Comparison of ENCODE assay signal across 8 mouse cellular contexts in genomic region chr7:110286838-110287475, GRCm38 (mm10).
DNase-seq lines count a peak whose midpoint lies in the region; ATAC-seq and TF ChIP-seq lines count a peak whose summit lies in the region.

No protein-coding gene starts in this region.

- TF ChIP-seq POLR2A in bone marrow macrophage, adult 2 months (IDR thresholded peaks at IDR 0.05; ENCODE audit: borderline replicate concordance, low read depth, low read length) = no peak

- no peak overlapping the region for H3K27ac ChIP-seq in bone marrow macrophage, adult 2 months (ENCODE audit: insufficient read depth, low read depth, low read length)
- H3K27ac ChIP-seq in heart, embryonic 12.5 days (ENCODE audit: poor library complexity, severe bottlenecking) = peak overlapping the region; percentile 63
- H3K27ac ChIP-seq in kidney, embryonic 15.5 days = 0 out of 2 replicates have a peak overlapping the region, but pooled peaks have one; percentile 41
- H3K27ac ChIP-seq in limb, embryonic 15.5 days = no peak overlapping the region

- H3K4me3 ChIP-seq in bone marrow macrophage, adult 2 months (ENCODE audit: insufficient read depth, low read length) = no peak overlapping the region
- no peak overlapping the region for H3K4me3 ChIP-seq in heart, embryonic 12.5 days
- no peak overlapping the region for H3K4me3 ChIP-seq in kidney, embryonic 15.5 days (replicated peaks)
- no peak overlapping the region for H3K4me3 ChIP-seq in limb, embryonic 15.5 days

- peaks cover 34% of the 10 kb centered on the region for H3K4me1 ChIP-seq in bone marrow macrophage, adult 2 months (ENCODE audit: control insufficient read depth, insufficient read depth, low read length)
- H3K4me1 ChIP-seq in heart, embryonic 12.5 days (replicated peaks) = peaks cover 31% of the 10 kb centered on the region
- H3K4me1 ChIP-seq in kidney, embryonic 15.5 days = peaks cover 17% of the 10 kb centered on the region
- peaks cover 15% of the 10 kb centered on the region for H3K4me1 ChIP-seq in limb, embryonic 15.5 days

- H3K9me3 ChIP-seq in heart, embryonic 12.5 days (replicated peaks) = peaks cover 4% of the 10 kb centered on the region; the same call in 1 of the 2 replicates
- H3K9me3 ChIP-seq in kidney, embryonic 15.5 days (replicated peaks) = no peaks in the 10 kb centered on the region
- no peaks in the 10 kb centered on the region for H3K9me3 ChIP-seq in limb, embryonic 15.5 days

- H3K9ac ChIP-seq in heart, embryonic 12.5 days = peak overlapping the region; percentile 19; the same call in 1 of the 2 replicates
- no peak overlapping the region for H3K9ac ChIP-seq in kidney, embryonic 15.5 days
- no peak overlapping the region for H3K9ac ChIP-seq in limb, embryonic 15.5 days

- H3K27me3 ChIP-seq in heart, embryonic 12.5 days (replicated peaks) = 0 out of 2 replicates have a peak, but pooled peaks cover 5% of the 10 kb centered on the region
- H3K27me3 ChIP-seq in kidney, embryonic 15.5 days = no peaks in the 10 kb centered on the region
- no peaks in the 10 kb centered on the region for H3K27me3 ChIP-seq in limb, embryonic 15.5 days

- WGBS in heart, embryonic 12.5 days = 8% methylated on average over 12 of the region's 12 CpGs
- WGBS in kidney, embryonic 15.5 days = 7% methylated on average over 12 of the region's 12 CpGs
- WGBS in limb, embryonic 15.5 days = 6% methylated on average over 12 of the region's 12 CpGs

- peak; percentile 71 for ATAC-seq in erythroblast, adult 5-6 weeks (replicated peaks; ENCODE audit: low FRiP score, poor library complexity, severe bottlenecking)
- peak; percentile 56 for ATAC-seq in heart, embryonic 12.5 days (ENCODE audit: insufficient number of reproducible peaks, low FRiP score)
- ATAC-seq in kidney, embryonic 15.5 days (replicated peaks; ENCODE audit: low FRiP score) = peak; percentile 86
- ATAC-seq in limb, embryonic 15.5 days (ENCODE audit: insufficient number of reproducible peaks, low FRiP score, low TSS enrichment, low read depth) = peak; percentile 53; the same call in 1 of the 2 replicates

- H3K4me2 ChIP-seq in heart, embryonic 12.5 days = 0 out of 2 replicates have a peak overlapping the region, but pooled peaks have one; percentile 25
- H3K4me2 ChIP-seq in kidney, embryonic 15.5 days = peak overlapping the region; percentile 22; the same call in 1 of the 2 replicates
- H3K4me2 ChIP-seq in limb, embryonic 15.5 days = no peak overlapping the region

- DNase-seq in B cell, adult 2 months = peak; percentile 84 to 85
- peak; percentile 13 to 48 for DNase-seq in monocyte, adult 2 months (ENCODE audit: low read depth in 1 of 2, low spot score in 2 of 2)
- DNase-seq in spleen, postnatal 10 days (ENCODE audit: low spot score in 2 of 2) = peak; percentile 57 to 79

- peak; percentile 98 for TF ChIP-seq CTCF in bone marrow macrophage, adult 2 months (IDR thresholded peaks at IDR 0.05; ENCODE audit: low read depth, low read length)

- peaks cover 11% of the 10 kb centered on the region for H3K36me3 ChIP-seq in heart, embryonic 12.5 days
- H3K36me3 ChIP-seq in kidney, embryonic 15.5 days = peaks cover 14% of the 10 kb centered on the region
- peaks cover 20% of the 10 kb centered on the region for H3K36me3 ChIP-seq in limb, embryonic 15.5 days

Comparison
In these comparisons a context has a peak if more than half of its experiments do, and no peak if none do; other contexts are left out.
1. DNase-seq: peak in every context shown above with its lines; median percentile 84 in B cell, adult 2 months; 68 in spleen, postnatal 10 days; 30 in monocyte, adult 2 months.
2. H3K27ac ChIP-seq: peak in heart, embryonic 12.5 days (single experiment) and kidney, embryonic 15.5 days (single experiment); none in bone marrow macrophage, adult 2 months (single experiment) and limb, embryonic 15.5 days (single experiment).
3. Peak in every context shown above with its lines, with median percentiles within 50 percentile points of each other: ATAC-seq.